Mouse (Mus musculus) cerebellum, adult 8-10 months (tissue): ENCODE results near the gene Ror2.
"Not testable (repeated sequence)": the region's sequence is repeated elsewhere in the genome, so short reads cannot be mapped to it uniquely, and the experiment has no call there.

Experiments
- DNase-seq: peaks from one replicate; pipeline ENCODE4 v3.0.0; 2022

Gene Ror2

DNA sequence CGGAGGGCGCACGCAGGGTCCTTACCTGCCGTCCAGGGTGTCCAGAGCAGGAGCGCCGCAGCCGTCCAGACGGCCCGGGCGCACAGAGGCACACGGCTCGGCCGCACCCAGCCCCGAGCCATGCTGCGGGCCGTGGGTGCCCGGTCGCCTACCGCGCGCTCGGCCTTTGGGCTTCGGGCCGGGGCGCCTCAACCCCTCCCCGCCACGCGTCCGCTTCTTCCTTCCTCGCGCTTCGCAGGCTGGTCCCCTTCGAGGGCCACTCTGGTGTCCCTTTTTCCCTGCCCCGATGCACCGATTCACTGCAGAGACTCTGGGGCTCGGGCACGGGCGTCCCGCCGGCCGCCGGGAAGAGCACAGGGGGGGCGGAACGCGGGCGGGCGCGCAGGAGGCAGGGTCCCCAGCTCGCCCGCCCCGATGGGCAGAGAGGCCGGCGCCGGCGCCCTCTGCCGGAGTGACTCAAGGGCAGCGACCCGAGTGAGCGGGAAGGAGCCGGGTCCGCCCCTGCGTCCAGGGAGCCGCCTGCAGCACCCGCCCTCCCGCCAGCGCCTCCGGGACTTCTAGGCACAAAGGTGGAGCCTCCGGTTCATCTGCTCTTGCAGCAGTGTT is at the start of gene Ror2:
Gene Ror2, minus strand, starts transcription at position 369 of the 606 bp plus-strand sequence.
- DNase-seq = no peak

DNA sequence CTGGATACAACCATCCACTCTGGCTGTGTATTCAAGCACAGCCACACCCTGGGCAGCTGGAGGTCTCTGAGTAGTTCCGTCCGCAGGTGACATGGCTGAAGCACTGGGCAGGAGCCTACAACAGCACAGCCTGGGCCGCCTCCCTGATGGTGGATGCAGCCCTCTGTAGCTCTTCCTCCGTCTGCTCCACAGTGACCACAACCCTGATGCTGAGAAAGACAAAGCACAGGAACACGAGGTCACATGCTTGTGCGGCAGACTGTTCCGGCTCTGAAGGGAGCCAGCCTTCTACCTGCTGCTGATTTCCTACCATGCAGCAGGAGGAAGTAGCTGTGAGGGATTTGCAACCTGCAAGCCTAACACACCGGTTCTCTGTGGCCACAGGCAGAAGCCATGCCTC is 47.8 kb upstream of the Ror2 start:
- no peak for DNase-seq

DNA sequence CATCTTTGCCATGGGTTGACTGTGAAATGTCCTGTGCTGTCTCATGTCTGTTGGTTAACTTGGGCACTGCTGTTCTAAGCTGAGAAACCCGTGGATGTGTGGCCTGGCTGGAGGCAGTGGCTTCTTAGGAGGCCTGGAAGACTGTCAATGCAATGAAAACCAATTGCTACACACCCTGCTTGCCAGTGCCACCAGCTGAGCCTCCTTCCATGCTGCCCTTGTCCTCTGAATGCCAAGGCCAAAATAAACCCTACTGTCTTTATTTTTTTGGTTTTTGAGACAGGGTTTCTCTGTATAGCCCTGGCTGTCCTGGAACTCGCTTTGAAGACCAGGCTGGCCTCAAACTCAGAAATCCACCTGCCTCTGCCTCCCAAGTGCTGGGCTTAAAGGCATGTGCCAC is 44.3 kb upstream of the Ror2 start:
- DNase-seq = no peak

DNA sequence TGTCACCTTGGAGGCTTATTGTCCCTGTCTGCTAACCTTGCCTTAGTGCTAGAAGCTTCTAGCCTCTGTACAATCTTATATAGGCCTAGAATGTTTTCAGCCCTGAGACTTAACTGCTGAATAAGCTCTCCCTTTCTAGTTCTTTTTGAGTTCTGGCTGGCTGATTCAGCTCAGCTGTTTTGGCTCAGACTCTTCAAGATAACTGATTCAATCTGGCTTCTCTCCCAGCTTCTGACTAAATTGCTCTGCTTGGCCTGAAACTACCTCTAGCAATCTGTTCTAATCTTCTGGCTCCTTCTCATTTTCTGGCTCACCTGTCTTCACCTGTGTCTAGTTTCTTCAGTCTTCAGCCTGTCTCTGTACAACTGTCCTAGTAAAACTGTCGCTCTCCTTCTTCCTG is 39.6 kb upstream of the Ror2 start:
- no peak for DNase-seq

DNA sequence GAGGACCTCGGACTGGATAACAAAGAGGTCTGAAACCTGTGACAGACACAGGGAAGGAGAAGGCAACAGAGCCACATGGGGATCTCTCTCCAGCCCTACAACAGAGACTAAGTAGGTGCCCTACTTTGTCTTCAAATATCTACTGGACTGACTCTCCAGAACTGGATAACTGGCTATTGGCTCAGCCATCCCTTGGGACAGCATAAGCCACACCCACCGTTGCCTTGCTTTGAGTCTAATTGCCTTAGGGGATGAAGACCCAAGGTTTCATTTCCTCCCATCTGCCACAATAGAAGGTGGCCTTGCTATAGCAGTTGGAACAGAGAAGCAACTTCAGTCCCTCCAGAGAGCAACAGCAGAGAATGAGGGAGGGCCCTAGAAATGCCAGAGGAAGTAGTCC is 37.7 kb upstream of the Ror2 start:
- DNase-seq = no peak

DNA sequence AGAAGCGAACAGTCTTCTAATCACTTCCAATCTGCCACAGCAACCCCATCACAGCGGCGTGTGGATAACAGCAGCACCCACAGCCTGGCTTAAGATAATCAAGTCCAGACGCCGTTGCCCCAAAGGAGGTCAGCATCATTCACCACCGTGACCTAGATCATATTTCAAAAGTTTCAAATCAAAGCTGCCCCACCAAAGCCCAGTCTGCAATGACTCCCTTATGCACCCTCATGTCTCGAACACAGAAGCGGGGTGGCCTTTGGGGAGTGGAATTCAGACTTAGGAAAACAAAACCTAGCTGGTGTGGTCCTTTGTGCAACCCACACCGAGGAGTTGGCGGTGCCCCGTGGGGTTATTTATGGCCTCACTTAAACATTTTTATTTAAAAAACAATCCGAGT is 35.0 kb upstream of the Ror2 start:
- DNase-seq = no peak

DNA sequence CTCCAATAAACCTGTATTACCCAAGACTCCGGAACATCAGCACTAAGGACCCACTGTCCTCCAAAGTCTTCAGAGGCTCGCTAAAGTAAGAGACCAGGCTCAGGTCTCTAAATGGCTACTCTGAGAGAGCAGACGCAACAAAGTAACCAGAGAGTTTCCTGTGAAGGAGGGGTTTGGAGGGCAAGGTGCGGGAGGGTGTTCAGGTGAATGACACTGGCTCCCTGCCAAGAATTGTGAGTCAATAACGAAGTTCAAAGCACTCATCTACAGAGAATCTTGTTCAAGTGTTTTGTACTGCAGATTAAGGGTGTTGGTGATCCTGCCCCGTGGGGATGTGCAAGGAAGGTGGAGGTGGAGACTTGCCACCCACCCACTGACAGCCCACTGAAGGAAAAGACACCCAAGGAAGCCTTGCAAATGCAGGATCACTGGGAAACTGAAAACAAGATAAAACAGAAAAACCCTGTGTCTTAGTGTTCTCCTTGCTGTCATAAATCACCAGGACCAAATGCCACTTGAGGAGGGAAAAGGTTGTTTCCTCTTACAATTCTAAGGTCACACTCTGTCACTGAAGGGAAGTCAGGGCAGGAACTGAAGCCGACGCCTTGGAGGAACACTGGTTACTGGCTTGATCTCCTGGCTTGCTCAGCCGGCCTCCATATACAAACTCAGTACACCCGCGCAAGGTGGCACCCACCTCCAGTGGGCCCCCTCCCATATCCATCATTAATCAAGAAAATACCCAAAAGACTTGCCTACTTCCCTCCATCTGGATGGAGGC is 30.8 kb upstream of the Ror2 start:
- DNase-seq = no peak

DNA sequence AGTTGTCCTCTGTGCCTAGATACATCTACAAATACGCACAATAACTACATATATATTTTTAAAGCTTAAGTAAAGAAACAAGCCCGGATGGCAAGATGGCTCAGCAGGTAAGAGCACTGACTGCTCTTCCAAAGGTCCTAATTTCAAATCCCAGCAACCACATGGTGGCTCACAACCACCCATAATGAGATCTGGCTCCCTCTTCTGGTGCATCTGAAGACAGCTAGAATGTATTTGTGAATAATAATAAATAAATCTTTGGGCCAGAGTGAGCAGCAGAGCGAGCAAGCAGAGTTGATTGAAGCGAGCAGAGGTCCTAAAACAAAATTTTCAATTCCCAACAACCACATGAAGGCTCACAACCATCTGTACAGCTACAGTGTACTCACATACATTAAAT is 29.8 kb upstream of the Ror2 start:
- not testable (repeated sequence) for DNase-seq

DNA sequence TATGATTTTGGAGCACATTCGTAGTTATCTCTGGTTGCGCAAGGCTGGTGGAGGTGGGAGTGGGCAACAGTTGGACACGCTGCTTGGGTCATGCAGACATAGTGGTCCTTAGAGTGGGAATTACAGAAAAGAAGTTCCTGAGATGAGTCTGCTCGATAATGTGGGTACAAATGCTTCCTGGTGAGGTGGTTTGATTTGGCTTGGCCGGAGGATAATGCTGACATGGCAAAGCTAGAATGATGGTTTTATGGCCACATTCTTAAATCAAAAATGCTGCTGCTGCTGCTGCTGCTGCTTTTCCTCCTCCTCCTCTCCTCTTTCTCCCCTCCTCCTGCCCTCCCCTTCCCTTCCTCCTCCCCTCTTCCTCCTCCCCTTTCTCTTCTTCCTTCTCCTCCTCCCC is 24.5 kb upstream of the Ror2 start:
- DNase-seq = no peak

DNA sequence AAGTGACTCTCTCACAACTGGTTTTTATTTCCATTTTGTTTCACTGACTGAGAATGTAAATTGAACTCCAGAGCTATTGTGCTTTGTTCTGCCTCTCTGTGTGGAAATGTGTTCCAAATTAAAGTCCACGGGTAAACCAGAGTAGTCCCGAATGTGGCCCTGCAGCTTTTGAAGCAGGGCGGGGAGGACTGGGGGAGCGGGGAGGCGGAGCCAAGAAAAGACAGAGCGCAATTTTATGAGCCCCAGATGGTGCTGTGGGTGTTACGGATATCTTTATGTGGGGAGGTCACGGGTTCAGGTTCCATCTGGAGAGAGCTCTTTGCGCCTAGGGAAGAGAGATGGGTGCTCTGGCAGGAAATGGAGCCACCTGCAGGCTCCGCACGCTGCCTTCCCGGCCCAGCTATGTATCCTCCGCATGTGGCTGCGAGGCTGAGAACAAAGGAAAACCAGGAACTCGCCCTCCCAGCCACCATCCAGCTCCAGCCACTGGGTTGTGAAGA is 23.8 kb upstream of the Ror2 start:
- no peak for DNase-seq

DNA sequence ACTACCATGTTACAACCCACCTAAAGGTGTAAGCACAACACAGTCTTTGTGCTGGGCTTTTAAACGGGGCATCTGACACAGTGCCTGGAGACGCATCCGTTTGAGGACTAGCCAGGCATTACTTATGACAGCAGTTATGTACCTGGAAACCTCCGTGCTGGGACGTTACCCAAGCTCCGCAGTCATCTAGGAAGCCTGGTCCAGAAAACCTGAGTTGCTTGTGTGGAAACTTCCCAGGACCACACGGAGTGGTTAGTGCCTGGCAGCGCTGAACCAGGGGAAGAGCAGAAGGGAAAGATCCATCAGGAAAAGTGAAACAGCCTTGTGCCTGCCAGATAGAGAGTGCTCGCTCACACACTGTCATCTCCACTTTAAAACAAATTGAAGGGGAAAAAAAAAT is 23.2 kb upstream of the Ror2 start:
- no peak for DNase-seq

DNA sequence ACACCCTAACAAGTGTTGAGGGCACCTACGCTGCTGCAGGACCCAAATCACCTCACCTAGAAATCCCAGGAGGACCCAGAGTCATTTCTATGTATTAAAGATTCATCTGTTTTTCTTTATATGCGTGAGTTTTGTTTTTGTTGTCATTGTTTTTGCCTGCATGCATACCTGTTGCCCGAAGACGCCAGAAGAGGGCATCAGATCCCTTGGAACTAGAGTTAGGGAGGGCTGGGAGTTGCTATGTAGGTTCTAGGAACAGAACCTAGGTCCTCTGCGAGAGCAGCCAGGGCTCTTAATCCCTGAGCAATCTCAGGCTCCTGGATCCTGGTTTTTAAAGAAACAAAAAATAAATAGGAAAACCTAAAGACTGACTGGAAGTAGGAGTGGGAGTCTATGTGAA is 20.9 kb upstream of the Ror2 start:
- no peak for DNase-seq

DNA sequence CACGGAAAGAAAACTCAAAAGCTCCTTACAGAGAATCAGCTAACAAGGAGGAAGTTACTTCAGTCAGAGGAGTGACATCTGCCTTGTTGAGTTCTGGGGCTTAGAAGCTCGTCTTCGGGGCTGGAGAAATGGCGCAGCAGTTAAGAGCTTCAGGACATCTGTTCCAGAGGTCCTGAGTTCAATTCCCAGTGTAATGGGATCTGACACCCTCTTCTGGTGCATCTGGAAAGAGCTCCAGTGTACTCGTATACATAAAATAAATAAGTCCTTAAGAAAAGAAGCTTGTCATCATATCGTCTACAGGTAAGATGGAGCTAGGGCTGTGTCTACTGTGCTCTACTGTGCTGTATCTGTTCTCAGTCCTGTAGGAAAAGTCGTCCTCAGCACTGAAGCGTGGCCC is 19.3 kb upstream of the Ror2 start:
- DNase-seq = no peak

DNA sequence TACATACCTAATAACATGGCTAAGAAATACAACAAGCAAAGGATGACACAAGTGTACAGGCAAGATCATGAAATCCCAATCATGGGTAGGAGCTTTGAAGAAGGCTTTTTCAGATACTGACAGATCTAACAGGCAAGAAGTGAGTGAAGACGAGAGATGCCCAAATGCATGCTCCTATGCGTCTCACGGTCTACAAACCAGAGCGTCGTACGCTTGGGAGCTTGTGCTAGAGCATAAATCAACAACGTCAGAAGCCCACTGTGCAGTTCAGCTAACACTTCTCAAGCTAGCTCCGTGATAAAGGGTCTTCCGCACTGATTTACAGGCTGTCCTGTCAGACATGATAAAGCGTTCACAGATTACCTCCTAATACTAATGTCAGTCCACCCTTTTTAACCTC is 16.8 kb upstream of the Ror2 start:
- no peak for DNase-seq

DNA sequence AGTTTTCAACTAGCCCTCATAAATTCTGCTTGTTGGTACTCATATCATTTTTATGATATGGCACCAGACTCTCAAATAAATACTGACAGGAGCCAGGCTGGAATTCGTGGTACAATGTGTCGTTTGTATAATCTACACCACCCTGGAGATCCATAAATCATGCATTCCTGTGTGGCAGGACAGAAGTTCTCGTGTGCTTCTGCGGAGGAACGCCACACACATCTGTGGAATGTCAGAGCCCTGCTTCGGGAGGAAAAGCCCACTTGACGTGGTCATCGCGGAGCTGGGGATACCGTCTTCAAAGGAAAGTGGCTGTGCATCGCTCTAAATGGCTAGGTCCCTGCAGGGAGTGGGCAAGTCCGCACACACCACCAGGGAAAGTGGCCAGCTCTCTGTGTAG is 7.1 kb upstream of the Ror2 start:
- no peak for DNase-seq

DNA sequence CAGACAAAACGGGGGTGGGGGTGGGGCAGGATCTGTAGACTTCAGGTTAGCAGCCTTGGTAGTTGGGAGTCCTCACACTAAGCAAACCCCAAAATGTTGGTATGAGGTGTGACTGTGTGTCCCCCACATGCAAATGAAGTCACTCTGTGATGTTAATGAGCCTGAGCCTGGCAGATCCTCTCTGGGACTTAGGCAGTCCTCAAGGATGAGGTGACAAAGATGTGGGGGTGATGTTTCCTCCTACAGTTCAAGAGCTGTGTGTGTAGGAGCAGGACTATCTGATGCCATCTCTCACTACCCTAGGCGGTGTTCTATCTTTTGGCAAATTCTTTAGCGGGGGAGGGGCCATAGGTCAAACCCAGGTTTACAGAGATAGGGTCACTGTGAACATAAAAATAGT is 6.3 kb upstream of the Ror2 start:
- DNase-seq = no peak

DNA sequence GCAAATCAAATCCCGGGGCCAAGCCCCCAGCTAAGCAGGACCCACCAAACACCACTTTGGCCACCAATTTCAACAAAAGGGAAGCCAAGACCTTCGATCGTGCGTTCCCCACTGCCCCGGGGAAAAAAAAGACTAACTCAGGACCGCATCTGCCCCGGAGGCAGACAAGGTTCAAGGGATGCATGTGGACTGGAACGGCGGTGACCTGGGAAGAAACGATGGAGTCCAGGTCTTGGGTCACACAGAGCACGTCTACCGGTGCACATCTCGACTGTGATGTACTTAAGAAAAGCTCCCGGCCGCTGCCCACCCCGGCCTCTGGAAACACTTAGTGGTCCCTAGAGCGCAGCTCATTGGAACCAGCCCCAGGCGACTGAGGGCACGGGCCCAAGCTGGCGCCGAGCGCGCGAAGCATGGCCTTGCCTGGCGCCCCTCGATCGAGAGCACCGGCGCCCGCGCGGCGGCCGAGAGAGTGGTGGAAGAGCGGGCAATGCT is 616 bp downstream of the Ror2 start:
- DNase-seq = no peak

DNA sequence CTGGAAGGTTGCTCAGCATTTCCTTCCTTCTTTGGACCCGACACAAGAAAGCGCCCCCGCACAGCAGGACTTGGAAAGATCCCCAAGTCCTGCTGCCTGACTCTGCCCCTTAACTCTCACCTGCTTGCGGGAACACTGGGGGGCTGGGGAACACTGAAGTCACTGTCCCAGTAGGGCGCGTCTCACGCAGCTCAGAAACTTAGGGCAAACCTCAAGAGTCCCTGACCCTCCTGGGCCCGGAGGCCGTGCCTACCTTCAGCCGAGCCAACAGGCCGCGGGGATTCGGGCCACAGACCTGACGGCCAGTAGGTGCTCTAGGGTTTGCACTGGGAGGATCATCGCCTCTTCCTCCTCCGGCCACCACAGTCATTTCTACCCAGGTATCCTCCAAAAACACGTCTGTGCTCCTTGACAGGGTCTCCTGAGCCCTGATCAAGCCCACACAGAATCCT is 1.2 kb downstream of the Ror2 start:
- no peak for DNase-seq

DNA sequence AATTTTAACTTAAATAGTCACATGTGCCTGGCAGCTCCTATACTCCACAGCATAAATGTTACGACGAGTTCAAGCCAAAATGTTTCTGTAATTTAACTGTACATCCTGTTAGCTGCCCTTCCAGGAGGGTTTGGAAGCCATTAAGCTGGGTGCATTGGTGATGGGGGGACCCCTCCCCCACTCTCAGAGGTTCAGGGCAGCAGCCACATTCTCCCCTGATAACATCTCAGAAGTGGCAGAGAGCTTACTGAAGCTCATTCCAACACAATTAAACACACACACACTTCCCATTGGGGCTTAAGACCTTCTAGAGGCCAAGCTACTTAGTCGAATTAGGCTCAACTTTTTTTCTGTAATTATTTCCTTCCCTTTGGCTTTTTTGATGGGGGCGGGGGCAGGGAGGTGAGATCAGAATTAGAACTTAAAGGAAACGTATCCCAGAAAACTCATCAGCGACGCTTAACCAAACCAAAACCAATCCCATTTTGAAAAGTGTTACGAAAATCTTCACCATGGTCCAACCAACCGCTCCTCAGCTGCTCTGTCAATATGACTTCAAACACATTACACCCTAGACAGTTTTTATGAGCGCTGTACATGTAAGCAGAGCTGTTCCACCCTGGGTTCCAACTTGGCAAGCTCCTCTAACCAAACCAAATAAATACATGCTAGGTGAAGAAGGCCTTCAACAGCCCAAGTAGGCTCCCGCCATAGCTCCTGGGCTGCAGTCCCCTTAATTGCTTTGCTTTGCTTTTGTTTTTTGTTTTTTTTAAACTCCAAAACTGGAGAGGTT is 4.1 kb downstream of the Ror2 start:
- no peak for DNase-seq

DNA sequence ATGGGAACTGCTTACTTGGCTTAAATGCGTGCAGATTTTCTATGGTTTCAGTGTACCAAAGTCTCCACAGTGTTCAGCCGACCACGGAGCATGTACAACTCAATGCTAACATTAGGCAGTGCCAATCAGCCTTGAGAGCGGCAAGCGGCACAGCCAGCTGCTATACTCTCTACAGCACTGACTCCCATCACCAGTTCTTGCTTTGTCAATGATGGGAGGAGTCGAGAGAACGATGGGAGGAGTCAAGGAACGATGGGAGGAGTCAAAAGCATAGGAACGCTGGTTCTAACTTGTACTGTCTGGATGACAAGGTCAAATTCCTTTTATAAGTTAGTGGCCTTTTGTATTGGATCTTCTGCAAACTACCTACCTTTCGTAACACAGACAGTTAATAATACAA is 7.0 kb downstream of the Ror2 start:
- DNase-seq = no peak

DNA sequence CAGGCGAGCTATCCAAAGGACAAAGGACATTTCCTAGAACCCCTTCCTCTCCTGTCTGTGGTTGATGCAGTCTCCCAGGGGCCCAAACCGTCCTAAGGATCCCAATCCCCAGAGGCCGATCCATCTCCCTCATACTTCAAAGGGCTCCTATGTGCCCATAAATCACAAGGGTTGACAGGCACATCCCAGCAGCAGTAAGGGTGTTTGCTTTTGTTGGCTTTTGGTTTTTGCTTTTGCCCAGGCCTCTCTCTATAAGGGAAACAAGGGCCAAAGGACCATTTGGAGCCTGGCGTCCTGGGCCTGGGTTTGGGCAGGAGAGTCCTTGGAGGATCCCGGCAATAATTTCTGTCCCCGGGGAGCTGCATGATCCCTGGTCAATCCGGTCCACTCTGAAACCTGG is 9.5 kb downstream of the Ror2 start:
- DNase-seq = no peak

DNA sequence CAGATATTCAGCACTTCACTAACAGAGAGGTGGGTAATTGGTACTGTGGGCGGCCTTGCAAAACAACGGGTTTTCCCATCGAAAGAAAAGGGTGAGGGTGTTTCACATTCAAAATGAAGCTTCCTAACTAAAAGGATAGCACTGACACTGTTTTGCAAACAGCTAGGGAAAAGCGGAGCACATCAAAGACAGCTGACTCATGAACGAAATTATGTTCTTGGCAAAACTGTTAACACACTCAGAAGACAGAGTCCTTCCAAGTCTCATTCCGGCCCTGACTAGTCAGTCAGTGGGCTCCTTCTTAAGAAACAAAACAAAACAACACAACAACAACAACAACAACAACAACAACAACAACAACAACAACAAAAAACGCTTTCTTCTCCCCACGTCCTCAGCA is 10.1 kb downstream of the Ror2 start:
- DNase-seq = no peak

DNA sequence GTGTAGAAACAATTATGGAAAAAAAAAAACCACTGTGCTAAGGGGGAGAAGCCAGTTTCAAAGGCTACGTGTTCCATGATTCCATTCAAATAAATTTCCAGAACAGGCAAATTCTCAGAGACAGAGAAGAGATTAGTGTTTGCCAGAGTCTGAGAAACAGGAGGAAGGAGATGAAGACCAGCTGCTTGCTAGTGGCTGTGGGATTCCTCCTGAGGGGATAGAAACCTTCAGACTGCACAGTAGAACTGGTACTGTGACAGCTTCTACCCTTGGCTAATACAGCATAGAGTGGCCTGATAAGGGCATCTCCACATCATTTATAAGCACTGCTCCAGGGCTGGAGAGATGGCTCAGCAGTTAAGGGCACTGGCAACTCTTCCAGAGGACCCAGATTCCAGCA is 11.2 kb downstream of the Ror2 start:
- no peak for DNase-seq

DNA sequence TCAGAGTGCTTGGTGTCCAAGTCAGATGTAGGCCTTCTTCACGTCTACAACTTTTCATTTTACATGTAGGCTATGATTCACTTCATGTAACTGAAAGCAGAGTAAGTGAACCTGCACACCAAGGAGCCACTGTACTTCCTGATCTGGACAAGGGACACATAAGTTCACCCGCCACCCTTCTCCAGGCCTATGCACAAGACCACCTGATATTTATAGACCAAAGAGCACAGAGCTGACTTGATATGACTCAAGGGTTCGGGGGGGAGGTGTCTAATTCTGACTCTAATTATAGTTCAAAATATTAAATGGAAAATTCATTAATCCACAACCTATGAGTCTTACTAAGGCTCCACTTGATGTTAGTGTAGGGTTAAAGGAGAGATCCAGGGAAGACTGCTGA is 14.3 kb downstream of the Ror2 start:
- DNase-seq = no peak
